ENCODE assay signal across 11 mouse cellular contexts in the genomic region with DNA sequence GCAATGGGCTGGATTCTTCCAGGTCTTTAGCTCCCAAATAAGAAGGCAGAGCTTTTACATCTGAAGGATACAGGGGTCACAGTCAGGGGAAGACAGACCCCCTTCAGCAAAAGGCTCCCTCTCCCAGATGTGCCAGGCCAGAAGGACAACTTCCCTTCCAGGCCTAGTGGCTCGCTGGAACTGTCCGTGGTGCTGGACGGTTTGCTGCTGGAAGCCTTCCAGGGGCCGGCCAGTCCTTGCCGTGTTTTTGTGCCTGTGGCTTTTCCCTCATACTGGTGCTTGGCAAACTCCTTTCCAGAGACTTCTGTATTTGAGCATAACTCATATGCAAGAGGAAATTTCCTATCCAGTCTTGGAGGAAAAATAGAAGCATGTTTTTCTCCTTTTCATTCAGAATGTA. TPM values are rescaled to one million over a fixed set of nuclear protein-coding genes. Genes with fewer than 3 reads are reported as not detected.
DNase-seq lines count a peak whose midpoint lies in the region; ATAC-seq and TF ChIP-seq lines count a peak whose summit lies in the region.
"Had no signal": no experiment of that assay in that cellular context is flagged by ENCODE, and none has a peak within 500 bp of the region (broad histone marks: within the 10 kb centered on the region; RNA-seq: fewer than 3 reads in every experiment).

No protein-coding gene starts in this region.

- no peak for TF ChIP-seq CTCF in forebrain, postnatal 0 days (IDR thresholded peaks at IDR 0.05; ENCODE audit: low read depth)

- DNase-seq in forebrain, postnatal 0 days: peak; percentile 25
- no peak for DNase-seq in forebrain, embryonic 14.5 days (ENCODE audit: low spot score)
- peak; percentile 9 to 33 for DNase-seq in urinary bladder, adult 18-20 months (ENCODE audit: low spot score in 2 of 2)
- no peak for DNase-seq in urinary bladder, postnatal 10 days (ENCODE audit: low spot score)
- DNase-seq in hindlimb bud, embryonic 11.5 days (ENCODE audit: extremely low spot score, low read depth, low spot score): peak; percentile 33
- peak; percentile 74 for DNase-seq in ovary, postnatal 36 days (ENCODE audit: low spot score)
- DNase-seq in layer of hippocampus, postnatal 36 days: no peak
- no peak for DNase-seq in frontal cortex, postnatal 10 days (ENCODE audit: low spot score in 2 of 2)

- no peak overlapping the region for H3K9ac ChIP-seq in forebrain, postnatal 0 days
- no peak overlapping the region for H3K9ac ChIP-seq in forebrain, embryonic 14.5 days (ENCODE audit: low read length)
- H3K9ac ChIP-seq: embryonic facial prominence, embryonic 15.5 days; liver, embryonic 14.5 days had no signal

- no peaks in the 10 kb centered on the region for H3K36me3 ChIP-seq in forebrain, postnatal 0 days (ENCODE audit: insufficient read depth)
- no peaks in the 10 kb centered on the region for H3K36me3 ChIP-seq in forebrain, embryonic 14.5 days (ENCODE audit: control insufficient read depth, insufficient read depth, low read length)
- H3K36me3 ChIP-seq: embryonic facial prominence, embryonic 15.5 days had no signal

- no peak overlapping the region for H3K4me2 ChIP-seq in forebrain, postnatal 0 days (ENCODE audit: low read depth)
- H3K4me2 ChIP-seq in forebrain, embryonic 14.5 days (ENCODE audit: low read length): no peak overlapping the region
- H3K4me2 ChIP-seq: embryonic facial prominence, embryonic 15.5 days had no signal

- H3K4me3 ChIP-seq in forebrain, postnatal 0 days (ENCODE audit: low read depth, low read length): no peak overlapping the region
- no peak overlapping the region for H3K4me3 ChIP-seq in forebrain, embryonic 14.5 days (ENCODE audit: low read depth, low read length)
- H3K4me3 ChIP-seq: embryonic facial prominence, embryonic 15.5 days had no signal

- H3K27ac ChIP-seq in forebrain, postnatal 0 days (ENCODE audit: low read depth, low read length): no peak overlapping the region
- no peak overlapping the region for H3K27ac ChIP-seq in forebrain, embryonic 14.5 days (ENCODE audit: low read depth, low read length)
- H3K27ac ChIP-seq: embryonic facial prominence, embryonic 15.5 days; liver, embryonic 14.5 days had no signal

- 14% methylated on average over 5 of the region's 5 CpGs for WGBS in forebrain, postnatal 0 days
- 7% methylated on average over 5 of the region's 5 CpGs for WGBS in forebrain, embryonic 14.5 days

- no peaks in the 10 kb centered on the region for H3K9me3 ChIP-seq in forebrain, postnatal 0 days (ENCODE audit: low read length)
- no peaks in the 10 kb centered on the region for H3K9me3 ChIP-seq in forebrain, embryonic 14.5 days (replicated peaks; ENCODE audit: control insufficient read depth, low read length)
- H3K9me3 ChIP-seq: embryonic facial prominence, embryonic 15.5 days had no signal

- peaks cover 33% of the 10 kb centered on the region for H3K27me3 ChIP-seq in forebrain, postnatal 0 days (ENCODE audit: insufficient read depth, low read length)
- peaks cover 47% of the 10 kb centered on the region for H3K27me3 ChIP-seq in forebrain, embryonic 14.5 days (replicated peaks; ENCODE audit: control insufficient read depth, insufficient read depth, low read length)

- H3K4me1 ChIP-seq in forebrain, postnatal 0 days (ENCODE audit: insufficient read depth): no peaks in the 10 kb centered on the region
- peaks cover 9% of the 10 kb centered on the region for H3K4me1 ChIP-seq in forebrain, embryonic 14.5 days (ENCODE audit: control insufficient read depth, insufficient read depth, low read length)

- no peak for ATAC-seq in forebrain, postnatal 0 days
- no peak for ATAC-seq in forebrain, embryonic 14.5 days

RNA-seq across cellular contexts. Expression of a gene that starts 1.8 kb away (rescaled TPM):
- total RNA-seq in forebrain, postnatal 0 days (2014; rRNA removed): 0.69 and 0.90 TPM in 2 replicates
- 0.15 and 0.47 TPM in 2 replicates for polyA plus RNA-seq in forebrain, postnatal 0 days (2015; fragmentation: Nextera tagmentation; extraction: Ambion mirVana)
- polyA plus RNA-seq in forebrain, embryonic 14.5 days (2014; fragmentation: Nextera tagmentation; extraction: Ambion mirVana): not detected in 2 replicates
- total RNA-seq in layer of hippocampus, postnatal 36 days (2021): not detected
- polyA plus RNA-seq: liver, embryonic 14.5 days; spleen, adult 2 months had no signal

RNA-seq across cellular contexts. Expression of a gene that starts 3.0 kb away (rescaled TPM):
- 2.2 and 2.4 TPM in 2 replicates for total RNA-seq in forebrain, postnatal 0 days (2014; rRNA removed)
- 3.0 and 4.4 TPM in 2 replicates for polyA plus RNA-seq in forebrain, postnatal 0 days (2015; fragmentation: Nextera tagmentation; extraction: Ambion mirVana)
- 0.84 and 1.3 TPM in 2 replicates for polyA plus RNA-seq in forebrain, embryonic 14.5 days (2014; fragmentation: Nextera tagmentation; extraction: Ambion mirVana)
- not detected for total RNA-seq in layer of hippocampus, postnatal 36 days (2021)
- polyA plus RNA-seq: liver, embryonic 14.5 days; spleen, adult 2 months had no signal

RNA-seq across cellular contexts. Expression of a gene that starts 45.7 kb away (rescaled TPM):
- 15.2 and 18.0 TPM in 2 replicates for total RNA-seq in forebrain, postnatal 0 days (2014; rRNA removed)
- 12.6 and 19.5 TPM in 2 replicates for polyA plus RNA-seq in forebrain, postnatal 0 days (2015; fragmentation: Nextera tagmentation; extraction: Ambion mirVana)
- 14.8 and 24.2 TPM in 2 replicates for polyA plus RNA-seq in forebrain, embryonic 14.5 days (2014; fragmentation: Nextera tagmentation; extraction: Ambion mirVana)
- 10 to 100 TPM; 21.6 to 26.7 TPM for total RNA-seq in layer of hippocampus, postnatal 36 days (2021)

Comparison
In these comparisons a context has a peak if more than half of its experiments do, and no peak if none do; other contexts are left out.
1. DNase-seq: peak in forebrain, postnatal 0 days (single experiment), urinary bladder, adult 18-20 months (2 of 2), hindlimb bud, embryonic 11.5 days (single experiment) and ovary, postnatal 36 days (single experiment); none in forebrain, embryonic 14.5 days (single experiment), urinary bladder, postnatal 10 days (single experiment), layer of hippocampus, postnatal 36 days (0 of 2) and frontal cortex, postnatal 10 days (0 of 2).